Mouse (Mus musculus) layer of hippocampus, adult 9-10 months (tissue): Measurements from ENCODE around the gene Pitx3.
A peak's percentile ranks its signal among the peaks of the same experiment; 100 is the strongest.
"Not testable (repeated sequence)": the region's sequence is repeated elsewhere in the genome, so short reads cannot be mapped to it uniquely, and the experiment has no call there.

Experiments
- DNase-seq: peaks from one replicate; pipeline ENCODE4 v3.0.0; 2022; ENCODE audit warnings: low spot score

Gene Pitx3

GRCm38 (mm10) chr19:46131694-46132525 is 16.2 kb downstream of the Pitx3 start, which contains the start of gene Elovl3:
Gene Elovl3 (plus strand): TSS chr19:46131897.
- DNase-seq: no peak

- DNase-seq: no peak
These were observed 16.8 kb downstream of the Pitx3 start for GRCm38 (mm10) chr19:46131283-46131682.

DNA sequence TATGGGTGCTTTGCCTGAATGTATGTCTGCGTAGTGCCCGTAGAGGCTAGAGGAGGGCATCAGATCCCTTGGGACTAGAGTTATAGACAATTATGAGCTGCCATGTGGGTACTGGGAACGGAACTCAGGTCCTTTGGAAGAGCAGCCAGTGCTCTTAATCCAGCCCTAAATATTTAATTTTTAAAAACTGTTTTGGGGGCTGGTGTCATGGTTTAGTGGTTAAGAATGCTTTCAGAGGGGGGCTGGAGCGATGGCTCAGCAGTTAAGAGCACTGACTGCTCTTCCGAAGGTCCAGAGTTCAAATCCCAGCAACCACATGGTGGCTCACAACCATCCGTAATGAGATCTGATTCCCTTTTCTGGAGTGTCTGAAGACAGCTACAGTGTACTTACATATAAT is 18.4 kb downstream of the Pitx3 start:
- DNase-seq: not testable (repeated sequence)

DNA sequence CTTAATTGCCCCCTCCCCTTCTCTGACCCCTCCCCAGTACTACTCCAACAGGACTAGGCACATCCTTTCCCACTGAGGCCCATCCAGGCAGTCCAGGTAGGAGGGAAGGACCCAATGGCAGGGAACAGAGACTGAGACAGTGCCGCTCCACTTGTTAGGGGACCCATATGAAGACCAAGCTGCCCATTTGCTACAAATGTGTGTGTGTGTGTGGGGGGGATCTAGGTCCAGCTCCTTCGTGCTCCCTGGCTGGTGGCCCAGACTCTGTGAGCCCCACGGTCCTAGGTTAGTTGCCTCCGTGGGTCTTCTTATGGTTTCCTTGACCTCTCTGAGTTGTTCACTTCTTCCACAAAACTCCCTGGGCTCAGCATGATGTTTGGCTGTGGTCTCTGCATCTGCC is 21.8 kb downstream of the Pitx3 start:
- DNase-seq: no peak

GRCm38 (mm10) chr19:46124651-46125050 is 23.5 kb downstream of the Pitx3 start:
- DNase-seq: no peak

- no peak for DNase-seq
These were observed 24.2 kb downstream of the Pitx3 start for GRCm38 (mm10) chr19:46123876-46124275.

DNA sequence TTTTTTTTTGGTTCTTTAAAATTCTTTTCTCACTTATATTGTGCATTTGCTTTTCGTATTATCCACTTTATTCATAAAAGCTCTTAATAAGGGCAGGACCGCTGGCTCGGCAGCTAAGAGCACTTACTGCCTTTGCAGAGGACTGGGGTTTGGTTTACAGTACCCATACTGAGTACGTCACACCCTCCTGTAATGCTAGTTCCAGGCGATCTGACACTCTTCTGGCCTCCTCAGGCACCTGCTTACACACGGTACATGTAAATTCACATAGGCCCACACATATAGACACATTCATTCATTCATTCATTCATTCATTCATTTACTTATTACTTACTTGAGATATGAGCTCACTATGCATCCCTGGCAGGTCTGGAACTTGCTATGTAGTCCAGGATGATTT is 27.3 kb downstream of the Pitx3 start:
- DNase-seq: no peak

GRCm38 (mm10) chr19:46119458-46119857 is 28.7 kb downstream of the Pitx3 start:
- no peak for DNase-seq

- no peak for DNase-seq
These were observed 33.5 kb downstream of the Pitx3 start for GRCm38 (mm10) chr19:46114617-46115016.

GRCm38 (mm10) chr19:46110781-46111180 is 37.3 kb downstream of the Pitx3 start:
- DNase-seq: no peak

DNA sequence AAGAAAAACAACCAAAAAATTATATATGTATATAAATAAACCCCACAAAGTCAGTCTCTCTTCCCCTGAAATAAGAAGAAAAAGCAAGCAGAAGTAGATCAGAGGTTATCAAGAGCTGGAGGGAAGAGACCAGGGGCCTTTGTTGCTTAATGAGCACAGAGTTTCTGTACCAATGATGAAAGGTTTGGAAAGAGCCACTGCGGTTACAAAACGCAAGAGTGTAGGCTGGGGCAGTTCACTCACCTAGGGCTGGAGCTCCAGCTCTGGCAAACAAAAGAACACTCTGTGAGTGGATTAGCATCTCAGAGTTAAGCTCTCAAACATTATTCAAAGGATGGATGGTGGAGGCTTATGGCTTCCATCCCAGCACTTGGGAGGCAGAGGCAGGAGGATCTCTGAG is 37.9 kb downstream of the Pitx3 start:
- DNase-seq: no peak

- no peak for DNase-seq
These were observed 44.0 kb downstream of the Pitx3 start for GRCm38 (mm10) chr19:46104187-46104557.

DNA sequence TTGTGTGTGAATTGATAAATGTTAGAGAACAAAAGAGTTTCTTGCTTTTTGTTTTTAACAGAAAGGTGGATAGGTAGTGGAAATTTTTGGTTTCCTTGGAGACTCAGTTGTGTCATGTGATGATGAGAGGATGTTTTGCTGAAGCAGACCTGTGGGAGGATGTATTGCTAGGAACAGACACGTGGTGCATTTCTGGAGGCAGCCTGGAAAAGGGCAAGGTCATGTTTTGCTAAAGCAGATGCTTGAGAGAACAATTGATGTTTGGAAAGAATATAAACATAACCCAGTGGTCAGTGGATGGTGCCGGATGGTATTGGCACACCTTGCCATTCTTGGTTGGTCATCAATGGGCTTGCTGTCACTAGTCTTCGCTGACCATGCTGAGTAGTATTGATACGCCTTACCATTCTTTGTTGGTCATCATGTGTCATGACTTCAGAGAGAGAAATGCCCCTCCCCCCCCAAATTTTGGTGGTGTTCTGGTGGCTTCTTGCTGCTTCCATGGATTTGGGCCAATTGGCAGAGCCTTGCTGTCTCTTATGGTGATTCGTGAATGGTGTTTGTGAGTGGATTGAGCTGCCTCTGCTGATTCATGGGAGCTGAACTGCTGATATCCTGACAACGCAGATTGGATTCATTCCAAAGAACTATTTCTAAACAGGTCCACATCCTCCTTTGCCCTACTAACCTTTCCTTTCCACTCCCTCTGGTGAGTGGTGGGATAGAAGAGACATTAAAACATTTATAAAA is 44.5 kb downstream of the Pitx3 start:
- DNase-seq: no peak

GRCm38 (mm10) chr19:46099561-46099960 is 48.6 kb downstream of the Pitx3 start:
- DNase-seq: no peak

- no peak for DNase-seq
These were observed 51.7 kb downstream of the Pitx3 start for GRCm38 (mm10) chr19:46096396-46096795.

DNA sequence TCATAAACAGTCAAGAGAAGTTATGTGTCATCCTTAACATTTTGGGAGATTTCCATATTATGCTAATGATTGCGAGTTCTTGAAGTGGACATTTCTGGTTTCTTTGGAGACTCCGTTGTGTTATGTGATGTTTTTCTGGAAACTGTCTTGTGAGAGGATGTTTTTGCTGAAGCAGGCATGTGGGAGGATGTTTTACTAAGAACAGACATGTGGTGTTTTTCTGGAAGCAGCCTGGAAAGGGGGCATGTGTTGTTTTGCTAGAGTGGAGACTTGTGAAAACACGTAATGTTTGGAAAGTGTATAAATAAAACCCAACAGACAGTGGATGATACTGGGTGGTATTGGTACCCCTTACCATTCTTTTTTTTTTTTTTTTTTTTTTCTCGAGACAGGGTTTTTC is 52.8 kb downstream of the Pitx3 start:
- DNase-seq: no peak

- DNase-seq: no peak
These were observed 54.0 kb downstream of the Pitx3 start for GRCm38 (mm10) chr19:46094144-46094543.

DNA sequence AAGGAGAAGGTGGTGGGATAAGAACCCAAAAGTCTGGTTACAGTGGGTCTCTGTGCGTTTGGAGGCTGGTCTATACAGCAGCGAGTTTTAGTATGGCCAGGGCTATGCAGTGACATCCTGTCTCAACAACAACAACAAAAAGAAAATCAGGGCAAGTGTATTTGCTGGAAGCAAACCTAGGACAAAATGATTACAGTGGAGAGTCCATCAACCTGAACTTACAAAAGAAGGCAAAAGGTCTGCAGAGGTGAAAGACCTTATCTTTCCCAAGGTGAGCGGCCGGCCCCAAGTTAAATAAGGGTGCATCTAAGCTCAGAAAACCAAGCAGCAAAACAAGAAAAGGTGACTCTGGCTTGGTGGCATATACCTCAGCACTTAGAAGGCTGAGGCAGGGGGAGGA is 56.5 kb downstream of the Pitx3 start:
- no peak for DNase-seq

DNA sequence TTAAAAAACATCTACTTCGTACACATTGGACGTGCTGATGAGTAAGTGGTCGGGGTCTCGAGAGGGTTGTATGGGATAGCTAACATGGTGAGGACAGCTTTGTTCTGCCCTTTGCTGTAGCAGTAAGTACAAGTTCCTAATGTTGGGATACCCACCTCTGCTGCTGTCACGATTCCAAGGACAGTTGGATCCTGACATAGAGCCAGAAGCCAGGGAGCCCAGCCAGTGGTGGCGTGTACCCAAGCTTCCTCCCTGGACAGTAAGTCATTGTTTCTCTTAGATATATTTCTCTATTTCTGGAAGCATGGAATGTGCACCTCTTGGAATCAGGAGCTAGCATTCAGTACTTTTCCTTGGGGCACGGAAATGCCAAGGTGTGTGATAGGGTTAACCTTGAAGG is 60.3 kb downstream of the Pitx3 start:
- DNase-seq: no peak

GRCm38 (mm10) chr19:46086337-46086736 is 61.8 kb downstream of the Pitx3 start:
- peak; percentile 42 for DNase-seq
